Comparison of ENCODE assay signal across 8 mouse cellular contexts in the genomic region with DNA sequence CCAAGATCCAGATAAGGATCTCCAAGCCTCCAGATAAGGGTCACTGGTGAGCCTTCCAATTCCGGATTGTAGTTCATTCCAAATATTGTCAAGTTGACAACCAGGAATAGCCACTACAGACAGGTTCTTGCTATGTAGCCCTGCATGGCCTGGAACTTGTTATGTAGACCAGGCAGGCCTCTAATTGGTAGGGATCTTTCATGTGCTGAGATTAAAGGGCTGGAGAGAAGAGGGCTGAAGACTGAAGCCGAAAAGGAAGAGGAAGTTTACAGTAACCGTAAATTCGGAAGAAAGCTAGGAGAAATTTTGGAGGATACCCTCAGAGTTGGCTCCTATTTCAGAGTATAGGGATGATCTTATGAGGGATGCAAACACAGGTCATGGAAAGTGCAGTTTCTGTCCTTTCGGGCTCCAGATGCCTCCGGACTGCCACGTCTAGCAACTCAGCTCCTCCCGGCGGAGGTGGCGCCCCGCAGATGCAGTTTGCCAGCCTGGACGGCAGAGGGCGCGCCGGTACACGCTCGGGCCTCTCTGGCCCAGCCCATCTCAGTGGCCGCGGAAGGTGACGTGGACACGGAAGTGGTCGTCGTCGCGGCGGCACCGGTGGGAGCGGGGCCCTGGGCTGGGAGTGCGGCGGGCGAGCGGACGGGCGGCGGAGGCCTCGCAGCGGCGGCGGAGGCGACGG. TPM values are rescaled to one million over a fixed set of nuclear protein-coding genes. Genes with fewer than 3 reads are reported as not detected.
DNase-seq lines count a peak whose midpoint lies in the region; ATAC-seq and TF ChIP-seq lines count a peak whose summit lies in the region.

A gene (plus strand): TSS at position 569 of the 685 bp plus-strand sequence.

- no peak for TF ChIP-seq EP300 in liver, embryonic 14.5 days (IDR thresholded peaks at IDR 0.05; ENCODE audit: low read depth)
- TF ChIP-seq EP300 in stomach, postnatal 0 days (optimal IDR thresholded peaks at IDR 0.05), result no peak

- peak within 1 kb of the TSS; percentile 67 for H3K4me2 ChIP-seq in heart, embryonic 15.5 days
- H3K4me2 ChIP-seq in liver, embryonic 14.5 days (ENCODE audit: low read depth), result peak within 1 kb of the TSS; percentile 90
- peak within 1 kb of the TSS; percentile 84 for H3K4me2 ChIP-seq in neural tube, embryonic 11.5 days (ENCODE audit: low read depth)
- peak within 1 kb of the TSS; percentile 95 for H3K4me2 ChIP-seq in stomach, postnatal 0 days (replicated peaks; ENCODE audit: low read depth)

- H3K27me3 ChIP-seq in forebrain, embryonic 10.5 days (ENCODE audit: poor library complexity, severe bottlenecking), result no peaks in the 10 kb centered on the region
- H3K27me3 ChIP-seq in heart, embryonic 15.5 days, result no peaks in the 10 kb centered on the region
- H3K27me3 ChIP-seq in liver, embryonic 14.5 days (ENCODE audit: control insufficient read depth, insufficient read depth, low read length), result no peaks in the 10 kb centered on the region
- H3K27me3 ChIP-seq in neural tube, embryonic 11.5 days (ENCODE audit: control insufficient read depth, insufficient read depth, low read length), result no peaks in the 10 kb centered on the region
- no peaks in the 10 kb centered on the region for H3K27me3 ChIP-seq in stomach, postnatal 0 days (ENCODE audit: control insufficient read depth, insufficient read depth, low read length)

- WGBS in forebrain, embryonic 10.5 days, result 7% methylated on average over 41 of the region's 41 CpGs
- WGBS in heart, embryonic 15.5 days, result 3% methylated on average over 41 of the region's 41 CpGs
- 2% methylated on average over 41 of the region's 41 CpGs for WGBS in liver, embryonic 14.5 days (ENCODE audit: insufficient replicate concordance)
- 7% methylated on average over 40 of the region's 41 CpGs for WGBS in neural tube, embryonic 11.5 days
- WGBS in stomach, postnatal 0 days, result 5% methylated on average over 30 of the region's 41 CpGs

- peak within 1 kb of the TSS; percentile 83 for H3K9ac ChIP-seq in heart, embryonic 15.5 days
- H3K9ac ChIP-seq in liver, embryonic 14.5 days (replicated peaks), result peak within 1 kb of the TSS; percentile 91
- peak within 1 kb of the TSS; percentile 77 for H3K9ac ChIP-seq in neural tube, embryonic 11.5 days (ENCODE audit: low read length)
- peak within 1 kb of the TSS; percentile 86 for H3K9ac ChIP-seq in stomach, postnatal 0 days (ENCODE audit: low read length)

- H3K36me3 ChIP-seq in forebrain, embryonic 10.5 days (replicated peaks), result peaks cover 32% of the 10 kb centered on the region
- peaks cover 23% of the 10 kb centered on the region for H3K36me3 ChIP-seq in heart, embryonic 15.5 days
- H3K36me3 ChIP-seq in liver, embryonic 14.5 days (replicated peaks; ENCODE audit: control insufficient read depth, insufficient read depth, low read depth), result peaks cover 22% of the 10 kb centered on the region
- 0 out of 2 replicates have a peak, but pooled peaks cover 7% of the 10 kb centered on the region for H3K36me3 ChIP-seq in neural tube, embryonic 11.5 days (ENCODE audit: control insufficient read depth, insufficient read depth, low read length)
- peaks cover 13% of the 10 kb centered on the region for H3K36me3 ChIP-seq in stomach, postnatal 0 days (ENCODE audit: control insufficient read depth, insufficient read depth, low read length)

- peak within 1 kb of the TSS; percentile 95 for H3K4me3 ChIP-seq in forebrain, embryonic 10.5 days
- H3K4me3 ChIP-seq in heart, embryonic 15.5 days, result peak within 1 kb of the TSS; percentile 85
- H3K4me3 ChIP-seq in liver, embryonic 14.5 days (ENCODE audit: insufficient read depth in 1 of 2, low read depth in 2 of 2, low read length in 2 of 2), result peak within 1 kb of the TSS; percentile 83 to 89
- H3K4me3 ChIP-seq in neural tube, embryonic 11.5 days (ENCODE audit: low read depth, low read length), result peak within 1 kb of the TSS; percentile 87
- H3K4me3 ChIP-seq in stomach, postnatal 0 days (ENCODE audit: low read depth, low read length), result peak within 1 kb of the TSS; percentile 94

- peak within 1 kb of the TSS; percentile 88 for H3K27ac ChIP-seq in forebrain, embryonic 10.5 days
- H3K27ac ChIP-seq in heart, embryonic 15.5 days, result peak within 1 kb of the TSS; percentile 67
- H3K27ac ChIP-seq in liver, embryonic 14.5 days, result peak within 1 kb of the TSS; percentile 43
- peak within 1 kb of the TSS; percentile 11; the same call in 1 of the 2 replicates for H3K27ac ChIP-seq in neural tube, embryonic 11.5 days (ENCODE audit: low read depth, low read length)
- peak within 1 kb of the TSS; percentile 88 for H3K27ac ChIP-seq in stomach, postnatal 0 days (replicated peaks)

- DNase-seq in c-Kit-negative CD71-positive TER-119-positive erythroid progenitor cells, embryonic 14.5 days (ENCODE audit: low read depth, low spot score), result peak; percentile 78
- peak; percentile 93 for DNase-seq in forebrain, embryonic 10.5 days (ENCODE audit: extremely low spot score, low spot score)
- DNase-seq in kidney, postnatal 25 days, result peak; percentile 89 to 94
- peak; percentile 76 to 79 (median 79) for DNase-seq in liver, embryonic 14.5 days (ENCODE audit: low read depth in 3 of 3, low spot score in 3 of 3)
- peak; percentile 96 for DNase-seq in neural tube, embryonic 11.5 days (ENCODE audit: low spot score)
- DNase-seq in stomach, postnatal 0 days (ENCODE audit: low spot score), result peak; percentile 97

- ATAC-seq in CD4-positive, CD25-positive, alpha-beta regulatory T cell, adult 4 months, result peak; percentile 93
- ATAC-seq in heart, embryonic 15.5 days (replicated peaks; ENCODE audit: insufficient number of reproducible peaks, insufficient read depth, low FRiP score, low read depth), result peak; percentile 96
- peak; percentile 93 for ATAC-seq in liver, embryonic 14.5 days (ENCODE audit: insufficient read depth)
- peak; percentile 90 for ATAC-seq in neural tube, embryonic 11.5 days (ENCODE audit: insufficient read depth, low FRiP score, low TSS enrichment)
- ATAC-seq in stomach, postnatal 0 days (ENCODE audit: low FRiP score, low TSS enrichment), result peak; percentile 96

- peak; percentile 99 for TF ChIP-seq CTCF in liver, embryonic 14.5 days (IDR thresholded peaks at IDR 0.05; ENCODE audit: low read depth)
- TF ChIP-seq CTCF in stomach, postnatal 0 days (IDR thresholded peaks at IDR 0.05; ENCODE audit: low read depth), result peak; percentile 97

- H3K4me1 ChIP-seq in forebrain, embryonic 10.5 days, result peaks cover 19% of the 10 kb centered on the region
- H3K4me1 ChIP-seq in heart, embryonic 15.5 days (replicated peaks), result peaks cover 15% of the 10 kb centered on the region
- H3K4me1 ChIP-seq in liver, embryonic 14.5 days (replicated peaks; ENCODE audit: control insufficient read depth in 2 of 2, insufficient read depth in 2 of 2, low read length in 1 of 2), result peaks cover 0 to 12% of the 10 kb centered on the region in 2 experiments; a peak in 2 of 4 replicates
- H3K4me1 ChIP-seq in neural tube, embryonic 11.5 days (ENCODE audit: control insufficient read depth, insufficient read depth, low read length), result 0 out of 2 replicates have a peak, but pooled peaks cover 2% of the 10 kb centered on the region
- H3K4me1 ChIP-seq in stomach, postnatal 0 days (replicated peaks; ENCODE audit: control insufficient read depth, insufficient read depth), result no peaks in the 10 kb centered on the region

- H3K9me3 ChIP-seq in forebrain, embryonic 10.5 days, result no peaks in the 10 kb centered on the region
- no peaks in the 10 kb centered on the region for H3K9me3 ChIP-seq in heart, embryonic 15.5 days (replicated peaks)
- H3K9me3 ChIP-seq in liver, embryonic 14.5 days (ENCODE audit: control insufficient read depth, low read length), result no peaks in the 10 kb centered on the region
- no peaks in the 10 kb centered on the region for H3K9me3 ChIP-seq in neural tube, embryonic 11.5 days (ENCODE audit: control insufficient read depth, low read length)
- no peaks in the 10 kb centered on the region for H3K9me3 ChIP-seq in stomach, postnatal 0 days (ENCODE audit: control insufficient read depth, low read length)

RNA-seq across cellular contexts. Expression of the gene that starts here (rescaled TPM):
- polyA plus RNA-seq in CD4-positive, CD25-positive, alpha-beta regulatory T cell, adult 4 months (2017; shearing (Covaris generic)), result 1 to 10 TPM; 7.9 to 8.2 TPM
- polyA plus RNA-seq in forebrain, embryonic 10.5 days (2016; fragmentation: Nextera tagmentation; extraction: Ambion mirVana), result 283 and 286 TPM in 2 replicates
- polyA plus RNA-seq in heart, embryonic 15.5 days (2015; fragmentation: Nextera tagmentation; extraction: Ambion mirVana), result 100 and 128 TPM in 2 replicates
- polyA plus RNA-seq in liver, embryonic 14.5 days (2012; rRNA removed), result 36.3 and 52.7 TPM in 2 replicates
- 66.4 and 73.4 TPM in 2 replicates for polyA plus RNA-seq in liver, embryonic 14.5 days (2014; fragmentation: Nextera tagmentation; extraction: Ambion mirVana)
- polyA plus RNA-seq in neural tube, embryonic 11.5 days (2014; fragmentation: Nextera tagmentation; extraction: Ambion mirVana), result 207 and 220 TPM in 2 replicates
- polyA plus RNA-seq in stomach, postnatal 0 days (2015; fragmentation: Nextera tagmentation; extraction: Ambion mirVana), result 101 and 109 TPM in 2 replicates

Comparison
In these comparisons a context has a peak if more than half of its experiments do, and no peak if none do; other contexts are left out.
1. Peak in every context shown above with its lines: DNase-seq, ATAC-seq, H3K4me3 ChIP-seq and H3K27ac ChIP-seq.
2. RNA of the gene that starts here (polyA plus RNA-seq): 283 to 286 TPM in forebrain, embryonic 10.5 days, 207 to 220 TPM in neural tube, embryonic 11.5 days, 101 to 109 TPM in stomach, postnatal 0 days, 100 to 128 TPM in heart, embryonic 15.5 days and 36.3 to 73.4 TPM in liver, embryonic 14.5 days; 7.9 to 8.2 TPM in CD4-positive, CD25-positive, alpha-beta regulatory T cell, adult 4 months; every median in the first group is over 4 times any median in the second.
3. H3K27ac ChIP-seq: peak in every context shown above with its lines; median percentile 88 in forebrain, embryonic 10.5 days; 88 in stomach, postnatal 0 days; 67 in heart, embryonic 15.5 days; 43 in liver, embryonic 14.5 days; 11 in neural tube, embryonic 11.5 days.